Comparison of ENCODE assay signal across 12 mouse cellular contexts in the genomic region with DNA sequence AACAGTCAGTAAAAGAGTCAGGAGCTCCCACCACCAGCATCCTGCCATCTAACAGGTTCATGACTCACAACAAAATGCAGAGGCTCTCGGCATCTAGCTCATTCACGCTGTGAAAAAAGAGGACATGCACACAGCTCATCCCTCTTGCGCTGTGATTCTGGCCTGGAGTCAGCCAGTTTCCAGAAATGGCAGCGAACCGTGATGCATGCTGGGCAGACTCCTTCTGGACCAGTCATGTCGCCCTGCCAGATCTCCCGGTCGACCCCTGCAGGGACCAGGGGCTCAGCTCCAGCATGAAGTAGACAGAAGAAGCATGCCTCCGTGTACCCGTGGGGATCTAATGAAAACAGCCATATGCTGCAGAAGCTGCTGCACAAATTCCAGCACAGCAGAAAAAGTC.
DNase-seq lines count a peak whose midpoint lies in the region; ATAC-seq and TF ChIP-seq lines count a peak whose summit lies in the region.
"Had no signal": no experiment of that assay in that cellular context is flagged by ENCODE, and none has a peak within 500 bp of the region (broad histone marks: within the 10 kb centered on the region; RNA-seq: fewer than 3 reads in every experiment).

No protein-coding gene starts in this region.

- H3K9me3 ChIP-seq in liver, embryonic 12.5 days (replicated peaks), result no peaks in the 10 kb centered on the region
- no peaks in the 10 kb centered on the region for H3K9me3 ChIP-seq in forebrain, embryonic 14.5 days (replicated peaks; ENCODE audit: control insufficient read depth, low read length)
- H3K9me3 ChIP-seq: hindbrain, embryonic 10.5 days had no signal

- TF ChIP-seq CTCF in brain, embryonic 14.5 days (IDR thresholded peaks at IDR 0.05; ENCODE audit: borderline replicate concordance, extremely low read depth, insufficient read depth, insufficient read length), result no peak

- H3K27ac ChIP-seq in liver, embryonic 12.5 days, result no peak overlapping the region
- no peak overlapping the region for H3K27ac ChIP-seq in forebrain, embryonic 14.5 days (ENCODE audit: low read depth, low read length)
- H3K27ac ChIP-seq: hindbrain, embryonic 10.5 days had no signal

- no peak overlapping the region for H3K9ac ChIP-seq in liver, embryonic 12.5 days
- no peak overlapping the region for H3K9ac ChIP-seq in forebrain, embryonic 14.5 days (ENCODE audit: low read length)
- H3K9ac ChIP-seq: liver, postnatal 0 days had no signal

- H3K4me1 ChIP-seq in liver, embryonic 12.5 days, result no peaks in the 10 kb centered on the region
- peaks cover 7% of the 10 kb centered on the region; the same call in 1 of the 2 replicates for H3K4me1 ChIP-seq in forebrain, embryonic 14.5 days (ENCODE audit: control insufficient read depth, insufficient read depth, low read length)

- no peak for DNase-seq in frontal cortex, postnatal 10 days (ENCODE audit: low spot score in 2 of 2)
- DNase-seq in brain, embryonic 14.5 days (ENCODE audit: low read depth), result peak; percentile 36
- peak; percentile 45 to 53 for DNase-seq in frontal cortex, postnatal 36 days (ENCODE audit: low spot score in 2 of 2)
- DNase-seq in left cerebral cortex, postnatal 25 days (ENCODE audit: low spot score in 2 of 2), result peak; percentile 26 to 79
- no peak for DNase-seq in lung, postnatal 36 days
- no peak for DNase-seq in forebrain, embryonic 14.5 days (ENCODE audit: low spot score)
- DNase-seq: adrenal gland, adult 2 months; heart, adult 11 months; liver, postnatal 0 days had no signal

- peaks cover 18% of the 10 kb centered on the region; the same call in 1 of the 2 replicates for H3K27me3 ChIP-seq in liver, embryonic 12.5 days (replicated peaks)
- no peaks in the 10 kb centered on the region for H3K27me3 ChIP-seq in forebrain, embryonic 14.5 days (replicated peaks; ENCODE audit: control insufficient read depth, insufficient read depth, low read length)

- intact Hi-C loops in left cerebral cortex, postnatal 25 days (cut with DNase I), result no loop called here

- H3K4me3 ChIP-seq in liver, embryonic 12.5 days, result no peak overlapping the region
- H3K4me3 ChIP-seq in forebrain, embryonic 14.5 days (ENCODE audit: low read depth, low read length), result no peak overlapping the region
- H3K4me3 ChIP-seq: hindbrain, embryonic 10.5 days had no signal

- H3K36me3 ChIP-seq in liver, embryonic 12.5 days, result no peaks in the 10 kb centered on the region
- H3K36me3 ChIP-seq in forebrain, embryonic 14.5 days (ENCODE audit: control insufficient read depth, insufficient read depth, low read length), result no peaks in the 10 kb centered on the region
- H3K36me3 ChIP-seq: hindbrain, embryonic 10.5 days had no signal

- no peak for TF ChIP-seq POLR2A in brain, embryonic 14.5 days (IDR thresholded peaks at IDR 0.05; ENCODE audit: borderline replicate concordance, extremely low read depth, insufficient read depth, insufficient read length, poor library complexity, severe bottlenecking)

- H3K4me2 ChIP-seq in liver, embryonic 12.5 days, result no peak overlapping the region
- H3K4me2 ChIP-seq in forebrain, embryonic 14.5 days (ENCODE audit: low read length), result no peak overlapping the region

- 74% methylated on average over 10 of the region's 10 CpGs for WGBS in liver, embryonic 12.5 days (ENCODE audit: insufficient replicate concordance)
- WGBS in forebrain, embryonic 14.5 days, result 72% methylated on average over 10 of the region's 10 CpGs

- ATAC-seq in frontal cortex, adult (ENCODE audit: low TSS enrichment), result peak; percentile 94
- ATAC-seq in liver, embryonic 12.5 days, result no peak
- ATAC-seq in forebrain, embryonic 14.5 days, result no peak
- ATAC-seq: liver, postnatal 0 days had no signal

Comparison
In these comparisons a context has a peak if more than half of its experiments do, and no peak if none do; other contexts are left out.
1. DNase-seq: peak in brain, embryonic 14.5 days (single experiment), frontal cortex, postnatal 36 days (2 of 2) and left cerebral cortex, postnatal 25 days (2 of 2); none in frontal cortex, postnatal 10 days (0 of 2), lung, postnatal 36 days (single experiment) and forebrain, embryonic 14.5 days (single experiment).